ENCODE assay signal across 30 mouse cellular contexts in genomic region chr17:50455719-50456118, GRCm38 (mm10). TPM values are rescaled to one million over a fixed set of nuclear protein-coding genes. Genes with fewer than 3 reads are reported as not detected.
DNase-seq lines count a peak whose midpoint lies in the region; ATAC-seq and TF ChIP-seq lines count a peak whose summit lies in the region.
"Had no signal": no experiment of that assay in that cellular context is flagged by ENCODE, and none has a peak within 500 bp of the region (broad histone marks: within the 10 kb centered on the region; RNA-seq: fewer than 3 reads in every experiment).

No protein-coding gene starts in this region.

- DNase-seq in heart, adult 11 months = peak; percentile 85
- DNase-seq in heart, postnatal 10 days = no peak
- DNase-seq in spleen, postnatal 36 days (ENCODE audit: low spot score in 2 of 2) = peak; percentile 47 to 65
- no peak for DNase-seq in layer of hippocampus, adult 8-10 months (ENCODE audit: low spot score in 2 of 2)
- no peak for DNase-seq in lung, adult 2 months
- DNase-seq: adrenal gland, postnatal 10 days; cerebellum, adult 18-20 months; cerebellum, postnatal 10 days; gastrocnemius, postnatal 14 days; heart, adult 18-20 months; heart, postnatal 4 days; kidney, adult 11 months; kidney, postnatal 14 days; liver, embryonic 13.5 days; right cerebral cortex, postnatal 25 days; thymus, adult 2 months; thymus, postnatal 4 days had no signal

- TF ChIP-seq POLR2A in bone marrow, adult 2 months (IDR thresholded peaks at IDR 0.05; ENCODE audit: borderline replicate concordance, control insufficient read depth, low read depth, low read length) = no peak
- no peak for TF ChIP-seq POLR2A in lung, adult 2 months (IDR thresholded peaks at IDR 0.05; ENCODE audit: borderline replicate concordance, extremely low read depth, low read depth, low read length)

- peaks cover 2% of the 10 kb centered on the region; the same call in 1 of the 2 replicates for H3K4me1 ChIP-seq in bone marrow, adult 2 months (ENCODE audit: control insufficient read depth, insufficient read depth, low read length)
- no peaks in the 10 kb centered on the region for H3K4me1 ChIP-seq in lung, adult 2 months (ENCODE audit: control insufficient read depth, insufficient read depth, low read length)
- H3K4me1 ChIP-seq: embryonic facial prominence, embryonic 13.5 days; forebrain, embryonic 12.5 days; limb, embryonic 13.5 days; lung, embryonic 15.5 days; midbrain, embryonic 13.5 days had no signal

- H3K4me3 ChIP-seq in bone marrow, adult 2 months (replicated peaks; ENCODE audit: control insufficient read depth, low read depth, low read length) = peak overlapping the region; percentile 48
- H3K4me3 ChIP-seq in lung, adult 2 months (replicated peaks; ENCODE audit: extremely low read depth, low read depth, low read length) = no peak overlapping the region
- H3K4me3 ChIP-seq: embryonic facial prominence, embryonic 13.5 days; erythroblast, embryonic 14.5 days; forebrain, embryonic 12.5 days; left cerebral cortex, adult 2 months; limb, embryonic 13.5 days; liver, embryonic 13.5 days; lung, embryonic 15.5 days; midbrain, embryonic 13.5 days had no signal

- intact Hi-C loops in heart, postnatal 10 days (cut with DNase I) = no loop called here

- WGBS in bone marrow, adult 2 months = 71% methylated on average over 10 of the region's 10 CpGs
- 86% methylated on average over 10 of the region's 10 CpGs for WGBS in lung, adult 2 months

- H3K27ac ChIP-seq in bone marrow, adult 2 months (ENCODE audit: control insufficient read depth, insufficient read depth, low read depth, low read length, poor library complexity) = peak overlapping the region; percentile 77; the same call in 1 of the 2 replicates
- H3K27ac ChIP-seq: embryonic facial prominence, embryonic 13.5 days; forebrain, embryonic 12.5 days; hindbrain, embryonic 14.5 days; left cerebral cortex, adult 2 months; limb, embryonic 13.5 days; liver, embryonic 13.5 days; lung, embryonic 15.5 days; midbrain, embryonic 13.5 days; stomach, postnatal 0 days had no signal

- no peak for TF ChIP-seq CTCF in bone marrow, adult 2 months (IDR thresholded peaks at IDR 0.05; ENCODE audit: control insufficient read depth, insufficient read depth, low read length)
- TF ChIP-seq CTCF in lung, adult 2 months (IDR thresholded peaks at IDR 0.05; ENCODE audit: insufficient read depth, low read length) = no peak

- peak; percentile 35 for ATAC-seq in megakaryocyte progenitor cell, adult 5-6 weeks (replicated peaks; ENCODE audit: poor library complexity)
- ATAC-seq: midbrain, embryonic 13.5 days; Patski had no signal

RNA-seq across cellular contexts. Expression of gene Plcl2, which starts 53.5 kb away (rescaled TPM):
- 10 to 100 TPM; 11.0 to 11.6 TPM for total RNA-seq in heart, postnatal 10 days (2021)
- polyA plus RNA-seq in bone marrow, adult 2 months (2011; ENCODE audit: insufficient read depth, insufficient read length, low replicate concordance, missing spikeins) = 29.5 and 33.4 TPM in 2 replicates
- total RNA-seq in megakaryocyte progenitor cell, adult 5-6 weeks (2015) = 25.0 and 29.6 TPM in 2 replicates
- total RNA-seq in megakaryocyte progenitor cell, adult 5-6 weeks (2017) = 28.1 and 28.5 TPM in 2 replicates
- 10 to 100 TPM; 60.1 to 64.1 (median 63.2) TPM for total RNA-seq in layer of hippocampus, adult 8-10 months (2022)
- polyA plus RNA-seq in lung, adult 2 months (2012; rRNA removed) = 2.0 and 3.0 TPM in 2 replicates
- polyA plus RNA-seq: G1E, Patski had no signal

Comparison
In these comparisons a context has a peak if more than half of its experiments do, and no peak if none do; other contexts are left out.
1. DNase-seq: peak in heart, adult 11 months (single experiment) and spleen, postnatal 36 days (2 of 2); none in heart, postnatal 10 days (0 of 2), layer of hippocampus, adult 8-10 months (0 of 2) and lung, adult 2 months (single experiment).